Mouse (Mus musculus) heart, embryonic 16.5 days (tissue): ENCODE results near the gene Trpv1. TPM values are rescaled to one million over a fixed set of nuclear protein-coding genes. Genes with fewer than 3 reads are reported as not detected.

Source experiments
- ATAC-seq: fragments of 200-750 bp; cut with Nextera tagmentation; replicated peaks from 2 replicates; pipeline ENCODE4 v1.8.0; 2017; ENCODE audit warnings: moderate number of reproducible peaks; ENCODE audit not compliant: insufficient read depth, low FRiP score; ENCODE audit errors: extremely low read depth
- H3K27ac ChIP-seq: fragments of 300-500 bp; sonication (generic); 2 replicates; pipeline ENCODE4 v1.5.1; 2014; ENCODE audit warnings: mild to moderate bottlenecking, low read length, control low read depth, moderate library complexity
- H3K27me3 ChIP-seq: fragments of 300-500 bp; sonication (generic); 2 replicates; pipeline ENCODE4 v1.6.1; 2014; ENCODE audit warnings: low read length, mixed read lengths; ENCODE audit not compliant: control insufficient read depth, insufficient read depth
- H3K36me3 ChIP-seq: fragments of 300-500 bp; sonication (generic); 2 replicates; pipeline ENCODE4 v1.6.1; 2014; ENCODE audit not compliant: control insufficient read depth, insufficient read depth
- H3K4me1 ChIP-seq: fragments of 300-500 bp; sonication (generic); 2 replicates; pipeline ENCODE4 v1.6.1; 2014; ENCODE audit warnings: low read length, mixed read lengths; ENCODE audit not compliant: control insufficient read depth, insufficient read depth
- H3K4me2 ChIP-seq: fragments of 300-500 bp; sonication (generic); 2 replicates; pipeline ENCODE4 v1.6.1; 2014; ENCODE audit warnings: low read depth, mild to moderate bottlenecking, control low read depth, low read length
- H3K4me3 ChIP-seq: fragments of 300-500 bp; sonication (generic); 2 replicates; pipeline ENCODE4 v1.5.1; 2014; ENCODE audit warnings: mild to moderate bottlenecking, control low read depth, low read length
- H3K9ac ChIP-seq: fragments of 300-500 bp; sonication (generic); 2 replicates; pipeline ENCODE4 v1.6.1; 2014; ENCODE audit warnings: low read length, control low read depth
- H3K9me3 ChIP-seq: fragments of 300-500 bp; sonication (generic); replicated peaks from 2 replicates; pipeline ENCODE4 v1.6.1; 2016; ENCODE audit warnings: low read length; ENCODE audit not compliant: control insufficient read depth
- WGBS: fragments of 180-500 bp; shearing (Covaris S2); extraction: QIAGEN DNeasy Blood & Tissue Kit; methylation state at CpG from one replicate; pipeline ENCODE4 v1.1.7; 2014; 5-methylcytosine and 5-hydroxymethylcytosine counted together
- polyA plus RNA-seq: library from polyadenylated mRNA; unstranded; fragments of >200 nt; fragmentation: Nextera tagmentation; extraction: Ambion mirVana; gene quantifications from 2 replicates; pipeline ENCODE4 v1.2.1, GENCODE M21; 2015

The Trpv1 gene
- polyA plus RNA-seq, 1 experiment from 2014 or later, result 0.08 TPM

- no peaks in the 10 kb centered on the region for H3K27me3 ChIP-seq
- H3K4me2 ChIP-seq, result peak overlapping the region; percentile 77
- 1% methylated on average over 12 of the region's 12 CpGs for whole genome bisulfite sequencing
These were observed 34.2 kb upstream of the Trpv1 start for GRCm38 (mm10) chr11:73199879-73200278.

DNA sequence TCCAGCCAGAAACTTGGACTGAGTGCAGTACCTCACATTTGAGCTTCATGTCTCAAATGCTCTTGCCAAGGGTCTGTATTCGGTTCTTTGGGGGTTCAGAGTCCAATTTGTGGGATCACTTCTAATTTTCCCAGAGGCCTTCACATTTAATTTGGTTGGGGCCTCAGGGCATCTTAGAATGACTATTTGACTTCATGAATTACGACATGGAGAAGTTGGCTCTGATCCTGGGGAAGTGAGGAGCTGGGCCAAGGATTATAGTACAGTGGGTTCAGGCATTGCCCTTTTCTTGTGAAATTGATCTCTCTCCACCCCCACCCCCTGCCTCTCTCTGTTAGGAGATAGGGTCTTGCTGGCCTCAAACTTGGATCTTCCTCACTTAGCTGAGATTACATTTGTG is 33.1 kb upstream of the Trpv1 start:
- no peaks in the 10 kb centered on the region for H3K9me3 ChIP-seq
- no peaks in the 10 kb centered on the region for H3K36me3 ChIP-seq
- WGBS, result 77% methylated on average over 2 of the region's 2 CpGs
- peaks cover 9% of the 10 kb centered on the region for H3K4me1 ChIP-seq
- H3K9ac ChIP-seq, result no peak overlapping the region
- no peaks in the 10 kb centered on the region for H3K27me3 ChIP-seq
- no peak overlapping the region for H3K4me2 ChIP-seq
- no peak overlapping the region for H3K27ac ChIP-seq
- H3K4me3 ChIP-seq, result no peak overlapping the region
- ATAC-seq, result no peak

More at GRCm38 (mm10) chr11:73199879-73200278, 34.2 kb upstream of the Trpv1 start:
- Histone ChIP-seq H3K36me3 (peaks cover 6% of the 10 kb centered on the region; the same call in 1 of the 2 replicates), H3K4me1 (peaks cover 9% of the 10 kb centered on the region), H3K27ac (no peak overlapping the region), H3K9ac (peak overlapping the region; percentile 92), H3K4me3 (peak overlapping the region; percentile 88), H3K9me3 (no peaks in the 10 kb centered on the region)
- no peak for ATAC-seq

- H3K4me3 ChIP-seq, result no peak overlapping the region
- no peaks in the 10 kb centered on the region for H3K9me3 ChIP-seq
- H3K27me3 ChIP-seq, result no peaks in the 10 kb centered on the region
- WGBS, result 38% methylated on average over 4 of the region's 4 CpGs
- no peak overlapping the region for H3K9ac ChIP-seq
- H3K4me2 ChIP-seq, result no peak overlapping the region
- no peaks in the 10 kb centered on the region for H3K36me3 ChIP-seq
- H3K4me1 ChIP-seq, result peaks cover 9% of the 10 kb centered on the region
- ATAC-seq, result no peak
- H3K27ac ChIP-seq, result no peak overlapping the region
These were observed 32.5 kb upstream of the Trpv1 start for GRCm38 (mm10) chr11:73201597-73201996.

DNA sequence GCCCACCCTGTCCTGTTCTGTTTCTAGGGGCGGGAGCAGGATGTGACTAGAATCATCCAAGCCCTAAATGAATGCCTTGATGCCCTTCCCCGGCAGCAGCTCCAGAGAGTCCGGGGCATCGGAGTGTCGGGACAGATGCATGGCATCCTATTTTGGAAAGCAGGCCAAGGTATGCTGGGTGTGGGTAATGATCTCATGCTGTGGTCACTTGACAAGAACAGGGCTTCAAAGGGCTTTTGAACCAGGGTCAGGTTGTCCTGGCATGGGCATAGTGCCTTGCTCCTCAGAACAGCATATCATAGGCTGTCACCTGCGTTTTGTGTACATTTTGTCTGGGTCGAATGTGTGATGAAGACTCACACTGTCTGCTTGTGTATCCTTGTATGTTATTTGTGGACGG is 30.2 kb upstream of the Trpv1 start:
- ATAC-seq, result no peak
- Histone ChIP-seq H3K4me1 (peaks cover 6% of the 10 kb centered on the region), H3K9ac (no peak overlapping the region), H3K27ac (no peak overlapping the region), H3K36me3 (no peaks in the 10 kb centered on the region), H3K9me3 (0 out of 2 replicates have a peak, but pooled peaks cover 2% of the 10 kb centered on the region), H3K4me2 (no peak overlapping the region), H3K27me3 (no peaks in the 10 kb centered on the region), H3K4me3 (no peak overlapping the region)
- WGBS, result 75% methylated on average over 8 of the region's 8 CpGs

GRCm38 (mm10) chr11:73205194-73205593 is 28.9 kb upstream of the Trpv1 start:
- Histone ChIP-seq H3K36me3 (no peaks in the 10 kb centered on the region), H3K4me3 (no peak overlapping the region), H3K27ac (no peak overlapping the region), H3K4me2 (no peak overlapping the region), H3K4me1 (no peaks in the 10 kb centered on the region), H3K9me3 (0 out of 2 replicates have a peak, but pooled peaks cover 2% of the 10 kb centered on the region), H3K9ac (no peak overlapping the region), H3K27me3 (no peaks in the 10 kb centered on the region)
- no peak for ATAC-seq
- 69% methylated on average over 7 of the region's 7 CpGs for WGBS

DNA sequence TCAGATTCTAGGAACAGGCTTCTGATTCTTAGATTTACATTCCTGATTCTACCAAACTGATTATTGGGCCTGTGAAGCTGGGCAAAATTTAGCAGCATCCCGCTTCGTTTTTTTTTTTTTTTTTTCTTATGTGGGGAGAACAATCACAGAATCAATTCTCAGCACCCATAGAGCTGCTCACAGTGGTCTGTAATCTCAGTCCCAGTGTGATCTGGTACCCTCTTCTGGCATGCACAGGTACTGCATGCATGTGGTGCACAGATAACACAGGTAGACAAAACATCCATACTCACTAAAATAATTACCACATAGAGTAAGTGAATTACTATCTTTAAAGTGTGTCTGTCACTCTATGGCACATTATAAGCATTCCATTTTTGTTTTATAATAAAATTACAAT is 26.5 kb upstream of the Trpv1 start:
- no peak overlapping the region for H3K4me3 ChIP-seq
- no peak for ATAC-seq
- H3K36me3 ChIP-seq, result no peaks in the 10 kb centered on the region
- no peaks in the 10 kb centered on the region for H3K4me1 ChIP-seq
- 0 out of 2 replicates have a peak, but pooled peaks cover 2% of the 10 kb centered on the region for H3K9me3 ChIP-seq
- 76% methylated on average over 2 of the region's 2 CpGs for WGBS
- no peak overlapping the region for H3K4me2 ChIP-seq
- H3K27me3 ChIP-seq, result no peaks in the 10 kb centered on the region
- H3K9ac ChIP-seq, result no peak overlapping the region
- H3K27ac ChIP-seq, result no peak overlapping the region

- Histone ChIP-seq H3K36me3 (no peaks in the 10 kb centered on the region), H3K4me3 (no peak overlapping the region), H3K27ac (no peak overlapping the region), H3K4me2 (no peak overlapping the region), H3K27me3 (no peaks in the 10 kb centered on the region), H3K9me3 (no peaks in the 10 kb centered on the region), H3K9ac (no peak overlapping the region), H3K4me1 (no peaks in the 10 kb centered on the region)
- WGBS, result 63% methylated on average over 3 of the region's 3 CpGs
- ATAC-seq, result no peak
These were observed 20.1 kb upstream of the Trpv1 start for GRCm38 (mm10) chr11:73213956-73214355.

GRCm38 (mm10) chr11:73219671-73220070 is 14.4 kb upstream of the Trpv1 start:
- Histone ChIP-seq H3K27ac (no peak overlapping the region), H3K27me3 (no peaks in the 10 kb centered on the region), H3K4me3 (no peak overlapping the region), H3K4me2 (no peak overlapping the region), H3K9ac (no peak overlapping the region), H3K36me3 (no peaks in the 10 kb centered on the region), H3K4me1 (no peaks in the 10 kb centered on the region), H3K9me3 (no peaks in the 10 kb centered on the region)
- ATAC-seq, result no peak
- 58% methylated on average over 2 of the region's 2 CpGs for WGBS

DNA sequence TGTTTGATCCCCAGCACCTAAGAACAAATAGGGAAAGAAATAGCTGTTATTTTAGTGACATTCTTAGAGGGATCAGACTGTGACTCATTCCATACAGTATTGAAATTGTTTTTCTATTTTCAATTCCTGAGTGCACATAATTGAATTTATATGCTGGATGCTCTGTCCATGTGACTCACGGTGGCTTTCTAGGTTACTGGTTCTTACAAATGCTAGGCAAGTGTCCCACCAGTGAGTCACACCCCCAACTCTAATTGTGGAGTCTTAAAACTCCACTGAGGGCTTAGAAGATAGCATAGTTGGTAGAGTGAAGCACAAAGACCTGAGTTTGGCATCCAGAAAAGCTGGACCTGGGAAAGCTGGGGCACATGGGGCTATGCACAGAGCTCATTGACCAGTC is 13.4 kb upstream of the Trpv1 start:
- Histone ChIP-seq H3K27ac (no peak overlapping the region), H3K27me3 (no peaks in the 10 kb centered on the region), H3K9ac (no peak overlapping the region), H3K9me3 (no peaks in the 10 kb centered on the region), H3K36me3 (no peaks in the 10 kb centered on the region), H3K4me1 (no peaks in the 10 kb centered on the region), H3K4me2 (no peak overlapping the region), H3K4me3 (no peak overlapping the region)
- WGBS, result 88% methylated on average over 1 of the region's 1 CpGs
- no peak for ATAC-seq
